In genomic region chr9:109060184-109060897, GRCm38 (mm10) we compare ENCODE assay signal across 8 mouse cellular contexts. TPM values are rescaled to one million over a fixed set of nuclear protein-coding genes. Genes with fewer than 3 reads are reported as not detected.
DNase-seq lines count a peak whose midpoint lies in the region; ATAC-seq lines count a peak whose summit lies in the region.

No protein-coding gene starts in this region.

- peak overlapping the region; percentile 90 for H3K27ac ChIP-seq in liver, embryonic 12.5 days
- H3K27ac ChIP-seq in liver, embryonic 11.5 days (ENCODE audit: low read depth, low read length): no peak overlapping the region
- H3K27ac ChIP-seq in brown adipose tissue, adult 24 weeks (replicated peaks; ENCODE audit: low read depth, low read length): peak overlapping the region; percentile 44; the same call in 1 of the 2 replicates
- peak overlapping the region; percentile 84; the same call in 1 of the 2 replicates for H3K27ac ChIP-seq in limb, embryonic 10.5 days

- H3K4me1 ChIP-seq in liver, embryonic 12.5 days: peaks cover 36% of the 10 kb centered on the region
- H3K4me1 ChIP-seq in liver, embryonic 11.5 days (replicated peaks; ENCODE audit: control insufficient read depth, insufficient read depth, low read length): peaks cover 12% of the 10 kb centered on the region
- H3K4me1 ChIP-seq in brown adipose tissue, adult 24 weeks (ENCODE audit: control insufficient read depth, insufficient read depth, insufficient read length, low read length): no peaks in the 10 kb centered on the region; the same call in 1 of the 2 replicates
- peaks cover 18% of the 10 kb centered on the region for H3K4me1 ChIP-seq in limb, embryonic 10.5 days

- H3K9ac ChIP-seq in liver, embryonic 12.5 days: no peak overlapping the region
- no peak overlapping the region for H3K9ac ChIP-seq in liver, embryonic 11.5 days (ENCODE audit: low read depth, low read length)

- H3K36me3 ChIP-seq in liver, embryonic 12.5 days: peaks cover 76% of the 10 kb centered on the region
- H3K36me3 ChIP-seq in liver, embryonic 11.5 days (ENCODE audit: control insufficient read depth, insufficient read depth, low read length): peaks cover 29% of the 10 kb centered on the region
- H3K36me3 ChIP-seq in limb, embryonic 10.5 days: peaks cover 93% of the 10 kb centered on the region

- H3K9me3 ChIP-seq in liver, embryonic 12.5 days (replicated peaks): no peaks in the 10 kb centered on the region
- H3K9me3 ChIP-seq in liver, embryonic 11.5 days (ENCODE audit: control insufficient read depth, low read length): no peaks in the 10 kb centered on the region
- H3K9me3 ChIP-seq in limb, embryonic 10.5 days (replicated peaks): no peaks in the 10 kb centered on the region

- intact Hi-C loops in left cerebral cortex, postnatal 4 days (cut with DNase I): loop anchor here (10.0 kb wide), 1 partner anchor 1044 kb away; no protein-coding TSS in a partner anchor
- intact Hi-C loops in gastrocnemius, postnatal 36 days (cut with DNase I): no loop called here

- H3K4me3 ChIP-seq in liver, embryonic 12.5 days: no peak overlapping the region
- no peak overlapping the region for H3K4me3 ChIP-seq in liver, embryonic 11.5 days (ENCODE audit: low read depth, low read length)
- H3K4me3 ChIP-seq in brown adipose tissue, adult 24 weeks (ENCODE audit: insufficient read depth, low read depth, low read length): no peak overlapping the region
- no peak overlapping the region for H3K4me3 ChIP-seq in limb, embryonic 10.5 days

- 87% methylated on average over 16 of the region's 16 CpGs for WGBS in liver, embryonic 12.5 days (ENCODE audit: insufficient replicate concordance)
- 88% methylated on average over 16 of the region's 16 CpGs for WGBS in liver, embryonic 11.5 days
- 92% methylated on average over 16 of the region's 16 CpGs for WGBS in limb, embryonic 10.5 days

- H3K27me3 ChIP-seq in liver, embryonic 12.5 days (replicated peaks): no peaks in the 10 kb centered on the region
- H3K27me3 ChIP-seq in liver, embryonic 11.5 days (replicated peaks; ENCODE audit: control insufficient read depth, insufficient read depth, low read length): no peaks in the 10 kb centered on the region
- no peaks in the 10 kb centered on the region for H3K27me3 ChIP-seq in limb, embryonic 10.5 days (ENCODE audit: low read depth, poor library complexity, severe bottlenecking)

- DNase-seq in cerebellum, postnatal 10 days: peak; percentile 47 to 53
- DNase-seq in cerebellum, adult 8-10 months: no peak
- no peak for DNase-seq in liver, embryonic 11.5 days (ENCODE audit: low spot score)
- no peak for DNase-seq in limb, embryonic 10.5 days (ENCODE audit: low spot score)
- DNase-seq in left cerebral cortex, postnatal 4 days: no peak
- DNase-seq in gastrocnemius, postnatal 36 days: no peak

- ATAC-seq in liver, embryonic 12.5 days: no peak
- no peak for ATAC-seq in liver, embryonic 11.5 days (replicated peaks; ENCODE audit: low FRiP score)

- H3K4me2 ChIP-seq in liver, embryonic 12.5 days: peak overlapping the region; percentile 82; the same call in 1 of the 2 replicates
- H3K4me2 ChIP-seq in liver, embryonic 11.5 days: no peak overlapping the region

RNA-seq across cellular contexts. Expression of gene Trex1, which starts 0.8 kb away (rescaled TPM):
- polyA plus RNA-seq in liver, embryonic 12.5 days (2016; fragmentation: Nextera tagmentation; extraction: Ambion mirVana): 8.8 and 9.1 TPM in 2 replicates
- 8.9 and 9.7 TPM in 2 replicates for polyA plus RNA-seq in liver, embryonic 11.5 days (2014; fragmentation: Nextera tagmentation; extraction: Ambion mirVana)
- polyA plus RNA-seq in brown adipose tissue, adult 24 weeks (2012; ENCODE audit: insufficient read depth, insufficient read length, missing spikeins): 6.6 and 16.6 TPM in 2 replicates
- polyA plus RNA-seq in limb, embryonic 10.5 days (2016; fragmentation: Nextera tagmentation; extraction: Ambion mirVana): 7.5 and 9.4 TPM in 2 replicates
- total RNA-seq in left cerebral cortex, postnatal 4 days (2021): 10 to 100 TPM; 14.8 to 15.1 TPM
- total RNA-seq in gastrocnemius, postnatal 36 days (2021): 10 to 100 TPM; 11.6 to 11.8 TPM

RNA-seq across cellular contexts. Expression of gene Atrip, which starts 13.6 kb away (rescaled TPM):
- 18.6 and 19.4 TPM in 2 replicates for polyA plus RNA-seq in liver, embryonic 12.5 days (2016; fragmentation: Nextera tagmentation; extraction: Ambion mirVana)
- 24.3 and 28.9 TPM in 2 replicates for polyA plus RNA-seq in liver, embryonic 11.5 days (2014; fragmentation: Nextera tagmentation; extraction: Ambion mirVana)
- 3.6 and 4.8 TPM in 2 replicates for polyA plus RNA-seq in brown adipose tissue, adult 24 weeks (2012; ENCODE audit: insufficient read depth, insufficient read length, missing spikeins)
- polyA plus RNA-seq in limb, embryonic 10.5 days (2016; fragmentation: Nextera tagmentation; extraction: Ambion mirVana): 35.3 and 36.8 TPM in 2 replicates
- total RNA-seq in left cerebral cortex, postnatal 4 days (2021): 10 to 100 TPM; 33.4 to 37.4 TPM
- total RNA-seq in gastrocnemius, postnatal 36 days (2021): 1 to 10 TPM; 7.8 to 8.3 TPM

RNA-seq across cellular contexts. Expression of gene Ccdc51, which starts 22.0 kb away (rescaled TPM):
- 14.5 and 15.3 TPM in 2 replicates for polyA plus RNA-seq in liver, embryonic 12.5 days (2016; fragmentation: Nextera tagmentation; extraction: Ambion mirVana)
- polyA plus RNA-seq in liver, embryonic 11.5 days (2014; fragmentation: Nextera tagmentation; extraction: Ambion mirVana): 21.9 TPM in 2 replicates
- 10.8 and 14.4 TPM in 2 replicates for polyA plus RNA-seq in brown adipose tissue, adult 24 weeks (2012; ENCODE audit: insufficient read depth, insufficient read length, missing spikeins)
- 13.6 and 14.1 TPM in 2 replicates for polyA plus RNA-seq in limb, embryonic 10.5 days (2016; fragmentation: Nextera tagmentation; extraction: Ambion mirVana)
- total RNA-seq in left cerebral cortex, postnatal 4 days (2021): 1 to 10 TPM; 7.9 to 8.4 TPM
- 1 to 10 TPM; 5.9 to 6.6 TPM for total RNA-seq in gastrocnemius, postnatal 36 days (2021)

RNA-seq across cellular contexts. Expression of gene Shisa5, which starts 22.0 kb away (rescaled TPM):
- 19.0 and 21.5 TPM in 2 replicates for polyA plus RNA-seq in liver, embryonic 12.5 days (2016; fragmentation: Nextera tagmentation; extraction: Ambion mirVana)
- 33.7 and 34.3 TPM in 2 replicates for polyA plus RNA-seq in liver, embryonic 11.5 days (2014; fragmentation: Nextera tagmentation; extraction: Ambion mirVana)
- polyA plus RNA-seq in brown adipose tissue, adult 24 weeks (2012; ENCODE audit: insufficient read depth, insufficient read length, missing spikeins): 30.4 and 48.6 TPM in 2 replicates
- polyA plus RNA-seq in limb, embryonic 10.5 days (2016; fragmentation: Nextera tagmentation; extraction: Ambion mirVana): 36.1 and 44.4 TPM in 2 replicates
- total RNA-seq in left cerebral cortex, postnatal 4 days (2021): 10 to 100 TPM; 48.3 to 54.7 TPM
- 10 to 100 TPM; 11.9 to 13.4 TPM for total RNA-seq in gastrocnemius, postnatal 36 days (2021)

RNA-seq across cellular contexts. Expression of gene Tma7, which starts 22.0 kb away (rescaled TPM):
- polyA plus RNA-seq in liver, embryonic 12.5 days (2016; fragmentation: Nextera tagmentation; extraction: Ambion mirVana): 522 and 538 TPM in 2 replicates
- polyA plus RNA-seq in liver, embryonic 11.5 days (2014; fragmentation: Nextera tagmentation; extraction: Ambion mirVana): 716 and 742 TPM in 2 replicates
- 232 and 572 TPM in 2 replicates for polyA plus RNA-seq in brown adipose tissue, adult 24 weeks (2012; ENCODE audit: insufficient read depth, insufficient read length, missing spikeins)
- 805 and 864 TPM in 2 replicates for polyA plus RNA-seq in limb, embryonic 10.5 days (2016; fragmentation: Nextera tagmentation; extraction: Ambion mirVana)
- 100 to 1,000 TPM; 385 to 398 TPM for total RNA-seq in left cerebral cortex, postnatal 4 days (2021)
- 100 to 1,000 TPM; 245 to 268 TPM for total RNA-seq in gastrocnemius, postnatal 36 days (2021)

Comparison
In these comparisons a context has a peak if more than half of its experiments do, and no peak if none do; other contexts are left out.
1. DNase-seq: peak in cerebellum, postnatal 10 days (2 of 2); none in cerebellum, adult 8-10 months (single experiment), liver, embryonic 11.5 days (single experiment), limb, embryonic 10.5 days (single experiment), left cerebral cortex, postnatal 4 days (single experiment) and gastrocnemius, postnatal 36 days (0 of 2).